Mouse (Mus musculus) testis, adult 2 months (tissue): ENCODE data around the gene Khdc1a.

Source experiments
- CTCF ChIP-seq: fragments of 200-500 bp; IDR thresholded peaks from 2 replicates; pipeline ENCODE4 v1.5.1; 2012; ENCODE audit warnings: low read depth, mild to moderate bottlenecking, inconsistent platforms, low read length, moderate library complexity; ENCODE audit not compliant: control insufficient read depth, insufficient read depth, insufficient replicate concordance
- POLR2A ChIP-seq: fragments of 200-500 bp; IDR thresholded peaks from 2 replicates; pipeline ENCODE4 v1.6.1; 2012; ENCODE audit warnings: low read depth, mild to moderate bottlenecking, inconsistent platforms, low read length, moderate library complexity; ENCODE audit not compliant: control insufficient read depth

- no peak for TF ChIP-seq CTCF
- no peak for TF ChIP-seq POLR2A
Measured at GRCm38 (mm10) chr1:21324633-21325032, 24.8 kb upstream of the Khdc1a start.
